Mouse (Mus musculus) gastrocnemius, postnatal 10 days (tissue): ENCODE measurements around the gene Zfp947. TPM values are rescaled to one million over a fixed set of nuclear protein-coding genes. Genes with fewer than 3 reads are reported as not detected.
"Not testable (repeated sequence)": the region's sequence is repeated elsewhere in the genome, so short reads cannot be mapped to it uniquely, and the experiment has no call there.

Source experiments
- DNase-seq: peaks from one replicate; pipeline ENCODE4 v3.0.0; 2021; ENCODE audit warnings: mixed read lengths
- long read RNA-seq, 2 experiments: library from polyadenylated mRNA; stranded (forward); transcript quantifications; one replicate each; pipeline ENCODE4 v2.0.0; 2021
- total RNA-seq, 2 experiments: library from RNA; stranded (reverse); gene quantifications; 2 replicates each; pipeline ENCODE4 v1.2.3; 2021

Zfp947 gene
- 1 to 10 TPM in 1 of 2 experiments, under 1 TPM in 1; 0.94 to 1.0 TPM for total RNA-seq
- long read RNA-seq, experiment 1: 0 reads
- long read RNA-seq, experiment 2, partial matches to known transcripts: 0 of 1 reads
- long read RNA-seq, experiment 2, other reads (novel, unspliced or antisense): 1 of 1 reads

- DNase-seq: peak; percentile 47
These were observed at the start of gene Zfp947 for GRCm38 (mm10) chr17:22165722-22166294. Gene Zfp947 (minus strand): TSS chr17:22166190.

- not testable (repeated sequence) for DNase-seq
These were observed 686 bp downstream of the Zfp947 start for GRCm38 (mm10) chr17:22165304-22165703.

- not testable (repeated sequence) for DNase-seq
These were observed 12.0 kb downstream of the Zfp947 start for GRCm38 (mm10) chr17:22153951-22154350.

GRCm38 (mm10) chr17:22118770-22119169, 47.2 kb downstream of the Zfp947 start:
- no peak for DNase-seq

Other genes starting within 250 kb of the Zfp947 start
- gene Zfp942, start 203.7 kb downstream of the Zfp947 start, total RNA-seq: 1 to 10 TPM; 4.8 to 7.1 TPM
- 10 to 100 TPM; 13.6 to 14.1 TPM for gene Zfp943, start 203.6 kb downstream of the Zfp947 start, total RNA-seq
- 1 to 10 TPM; 2.1 TPM for gene Zfp994, start 59.4 kb upstream of the Zfp947 start, total RNA-seq
- gene CT030661.1, start 148.6 kb upstream of the Zfp947 start, total RNA-seq: 1 to 10 TPM; 7.0 to 7.4 TPM
- 1 to 10 TPM; 4.1 to 5.0 TPM for gene Zfp944, start 195.2 kb upstream of the Zfp947 start, total RNA-seq
- gene Zfp758, start 195.3 kb upstream of the Zfp947 start, total RNA-seq: 1 to 10 TPM; 6.8 TPM